Mouse (Mus musculus) hindbrain, embryonic 13.5 days (tissue): ENCODE measurements at regions not wholly inside any gene's neighbourhood (a gene's known extent, or its start where the extent isn't known, plus 50 kb on each side); places are given as distances from the start of the nearest gene placed in this dataset.
A peak's percentile ranks its signal among the peaks of the same experiment; 100 is the strongest.
"Not testable (repeated sequence)": the region's sequence is repeated elsewhere in the genome, so short reads cannot be mapped to it uniquely, and the experiment has no call there.

Source experiments
- ATAC-seq: fragments of 200-750 bp; cut with Nextera tagmentation; 2 replicates; pipeline ENCODE4 v1.8.0; 2017; ENCODE audit warnings: moderate TSS enrichment; ENCODE audit not compliant: low FRiP score
- H3K27ac ChIP-seq: fragments of 300-500 bp; sonication (generic); 2 replicates; pipeline ENCODE4 v1.5.1; 2015; ENCODE audit warnings: inconsistent platforms, mild to moderate bottlenecking, moderate library complexity
- H3K27me3 ChIP-seq: fragments of 300-500 bp; sonication (generic); 2 replicates; pipeline ENCODE4 v1.6.1; 2015; ENCODE audit warnings: mild to moderate bottlenecking, inconsistent platforms
- H3K36me3 ChIP-seq: fragments of 300-500 bp; sonication (generic); 2 replicates; pipeline ENCODE4 v1.6.1; 2015; ENCODE audit warnings: mild to moderate bottlenecking, inconsistent platforms
- H3K4me1 ChIP-seq: fragments of 300-500 bp; sonication (generic); replicated peaks from 2 replicates; pipeline ENCODE4 v1.6.1; 2015; ENCODE audit warnings: inconsistent platforms
- H3K4me2 ChIP-seq: fragments of 300-500 bp; sonication (generic); 2 replicates; pipeline ENCODE4 v1.6.1; 2015; ENCODE audit warnings: inconsistent platforms, mild to moderate bottlenecking, moderate library complexity
- H3K4me3 ChIP-seq: fragments of 300-500 bp; sonication (generic); 2 replicates; pipeline ENCODE4 v1.5.1; 2015; ENCODE audit warnings: mild to moderate bottlenecking, inconsistent platforms
- H3K9ac ChIP-seq: fragments of 300-500 bp; sonication (generic); 2 replicates; pipeline ENCODE4 v1.6.1; 2015; ENCODE audit warnings: mild to moderate bottlenecking, inconsistent platforms
- H3K9me3 ChIP-seq: fragments of 300-500 bp; sonication (generic); 2 replicates; pipeline ENCODE4 v1.6.1; 2016; ENCODE audit warnings: inconsistent platforms
- WGBS: fragments of 180-500 bp; shearing (Covaris S2); methylation state at CpG from one replicate; pipeline ENCODE4 v1.1.7; 2015; 5-methylcytosine and 5-hydroxymethylcytosine counted together

- no peak overlapping the region for H3K4me3 ChIP-seq
- H3K36me3 ChIP-seq, result no peaks in the 10 kb centered on the region
- no peaks in the 10 kb centered on the region for H3K9me3 ChIP-seq
- H3K27ac ChIP-seq, result no peak overlapping the region
- no peak for ATAC-seq
- H3K27me3 ChIP-seq, result no peaks in the 10 kb centered on the region
- no peak overlapping the region for H3K4me2 ChIP-seq
- H3K4me1 ChIP-seq, result no peaks in the 10 kb centered on the region
- no peak overlapping the region for H3K9ac ChIP-seq
These were observed 307.4 kb downstream of the Phex start for GRCm38 (mm10) chrX:157107747-157108146.

GRCm38 (mm10) chrX:157080025-157080424 lies 335.1 kb downstream of the Phex start:
- Histone ChIP-seq H3K9me3 (no peaks in the 10 kb centered on the region), H3K36me3 (no peaks in the 10 kb centered on the region), H3K27me3 (no peaks in the 10 kb centered on the region), H3K4me3 (no peak overlapping the region), H3K4me1 (no peaks in the 10 kb centered on the region), H3K4me2 (no peak overlapping the region), H3K9ac (no peak overlapping the region), H3K27ac (no peak overlapping the region)
- ATAC-seq, result no peak

GRCm38 (mm10) chrX:157079606-157080005 lies 335.5 kb downstream of the Phex start:
- no peak overlapping the region for H3K9ac ChIP-seq
- no peaks in the 10 kb centered on the region for H3K4me1 ChIP-seq
- H3K27me3 ChIP-seq, result no peaks in the 10 kb centered on the region
- H3K4me3 ChIP-seq, result no peak overlapping the region
- no peaks in the 10 kb centered on the region for H3K36me3 ChIP-seq
- H3K4me2 ChIP-seq, result no peak overlapping the region
- no peak overlapping the region for H3K27ac ChIP-seq
- 50% methylated on average over 2 of the region's 2 CpGs for WGBS
- no peak for ATAC-seq
- no peaks in the 10 kb centered on the region for H3K9me3 ChIP-seq

- 83% methylated on average over 5 of the region's 5 CpGs for WGBS
- ATAC-seq, result not testable (repeated sequence)
These were observed 337.1 kb downstream of the Phex start for GRCm38 (mm10) chrX:157078061-157078460.

GRCm38 (mm10) chrX:157076193-157076592 lies 338.9 kb downstream of the Phex start:
- no peaks in the 10 kb centered on the region for H3K36me3 ChIP-seq
- H3K27ac ChIP-seq, result no peak overlapping the region
- H3K9ac ChIP-seq, result no peak overlapping the region
- H3K4me3 ChIP-seq, result no peak overlapping the region
- no peak for ATAC-seq
- no peaks in the 10 kb centered on the region for H3K9me3 ChIP-seq
- H3K4me2 ChIP-seq, result no peak overlapping the region
- no peaks in the 10 kb centered on the region for H3K27me3 ChIP-seq
- H3K4me1 ChIP-seq, result no peaks in the 10 kb centered on the region

More at GRCm38 (mm10) chrX:157078061-157078460, 337.1 kb downstream of the Phex start:
- not testable (repeated sequence) for H3K27me3 ChIP-seq, H3K36me3 ChIP-seq, H3K9me3 ChIP-seq, H3K4me2 ChIP-seq, H3K4me3 ChIP-seq, H3K9ac ChIP-seq, H3K4me1 ChIP-seq, H3K27ac ChIP-seq

GRCm38 (mm10) chrX:157051629-157052315 lies 363.3 kb downstream of the Phex start:
- H3K27me3 ChIP-seq, result no peaks in the 10 kb centered on the region
- ATAC-seq, result peak; percentile 85
- WGBS, result 20% methylated on average over 2 of the region's 2 CpGs
- no peaks in the 10 kb centered on the region for H3K4me1 ChIP-seq
- H3K9me3 ChIP-seq, result no peaks in the 10 kb centered on the region
- H3K36me3 ChIP-seq, result no peaks in the 10 kb centered on the region
- H3K9ac ChIP-seq, result no peak overlapping the region
- no peak overlapping the region for H3K4me3 ChIP-seq
- no peak overlapping the region for H3K4me2 ChIP-seq
- H3K27ac ChIP-seq, result peak overlapping the region; percentile 58; the same call in 1 of the 2 replicates

- Histone ChIP-seq H3K4me1 (no peaks in the 10 kb centered on the region), H3K4me3 (no peak overlapping the region), H3K27me3 (no peaks in the 10 kb centered on the region), H3K27ac (no peak overlapping the region), H3K4me2 (no peak overlapping the region), H3K36me3 (no peaks in the 10 kb centered on the region), H3K9ac (no peak overlapping the region), H3K9me3 (no peaks in the 10 kb centered on the region)
- ATAC-seq, result no peak
These were observed 386.2 kb downstream of the Phex start for GRCm38 (mm10) chrX:157028913-157029312.

GRCm38 (mm10) chrX:157024343-157024742 lies 390.8 kb downstream of the Phex start:
- Histone ChIP-seq H3K4me3 (no peak overlapping the region), H3K9ac (no peak overlapping the region), H3K36me3 (no peaks in the 10 kb centered on the region), H3K27ac (no peak overlapping the region), H3K9me3 (no peaks in the 10 kb centered on the region), H3K4me2 (no peak overlapping the region), H3K4me1 (no peaks in the 10 kb centered on the region), H3K27me3 (no peaks in the 10 kb centered on the region)
- ATAC-seq, result no peak

- no peak for ATAC-seq
- WGBS, result 78% methylated on average over 1 of the region's 1 CpGs
These were observed 393.3 kb downstream of the Phex start for GRCm38 (mm10) chrX:157021851-157022250.

GRCm38 (mm10) chrX:157020337-157020736 lies 394.8 kb downstream of the Phex start:
- Histone ChIP-seq H3K4me2 (no peak overlapping the region), H3K9ac (no peak overlapping the region), H3K4me1 (no peaks in the 10 kb centered on the region), H3K27me3 (no peaks in the 10 kb centered on the region), H3K4me3 (no peak overlapping the region), H3K9me3 (no peaks in the 10 kb centered on the region), H3K27ac (no peak overlapping the region), H3K36me3 (no peaks in the 10 kb centered on the region)
- no peak for ATAC-seq
- WGBS, result 86% methylated on average over 3 of the region's 3 CpGs

More at GRCm38 (mm10) chrX:157021851-157022250, 393.3 kb downstream of the Phex start:
- Histone ChIP-seq H3K4me2 (no peak overlapping the region), H3K27ac (no peak overlapping the region), H3K36me3 (no peaks in the 10 kb centered on the region), H3K4me3 (no peak overlapping the region), H3K27me3 (no peaks in the 10 kb centered on the region), H3K4me1 (no peaks in the 10 kb centered on the region), H3K9me3 (no peaks in the 10 kb centered on the region), H3K9ac (no peak overlapping the region)

GRCm38 (mm10) chrX:156989986-156990518 lies 425.1 kb downstream of the Phex start:
- no peak overlapping the region for H3K4me3 ChIP-seq
- H3K27ac ChIP-seq, result no peak overlapping the region
- H3K9me3 ChIP-seq, result no peaks in the 10 kb centered on the region
- H3K4me2 ChIP-seq, result no peak overlapping the region
- no peak for ATAC-seq
- no peak overlapping the region for H3K9ac ChIP-seq
- no peaks in the 10 kb centered on the region for H3K36me3 ChIP-seq
- WGBS, result 53% methylated on average over 2 of the region's 2 CpGs
- H3K4me1 ChIP-seq, result no peaks in the 10 kb centered on the region
- H3K27me3 ChIP-seq, result no peaks in the 10 kb centered on the region

GRCm38 (mm10) chrX:156947093-156947492 lies 468.0 kb downstream of the Phex start:
- Histone ChIP-seq H3K4me2 (no peak overlapping the region), H3K9me3 (no peaks in the 10 kb centered on the region), H3K4me1 (no peaks in the 10 kb centered on the region), H3K4me3 (no peak overlapping the region), H3K9ac (no peak overlapping the region), H3K27ac (no peak overlapping the region), H3K36me3 (no peaks in the 10 kb centered on the region), H3K27me3 (no peaks in the 10 kb centered on the region)
- no peak for ATAC-seq
- WGBS, result 88% methylated on average over 1 of the region's 1 CpGs

- Histone ChIP-seq H3K4me3 (no peak overlapping the region), H3K36me3 (no peaks in the 10 kb centered on the region), H3K9ac (no peak overlapping the region), H3K4me2 (no peak overlapping the region), H3K27ac (no peak overlapping the region), H3K27me3 (no peaks in the 10 kb centered on the region), H3K9me3 (no peaks in the 10 kb centered on the region), H3K4me1 (no peaks in the 10 kb centered on the region)
- no peak for ATAC-seq
- 94% methylated on average over 1 of the region's 1 CpGs for WGBS
These were observed 470.9 kb downstream of the Phex start for GRCm38 (mm10) chrX:156944223-156944622.
